Mouse (Mus musculus) gonadal fat pad, adult 2 months (tissue): ENCODE measurements around the gene Zcchc2. TPM values are rescaled to one million over a fixed set of nuclear protein-coding genes. Genes with fewer than 3 reads are reported as not detected.

ENCODE experiments used
- DNase-seq: peaks from one replicate; pipeline ENCODE4 v3.0.0-alpha.2; 2012; ENCODE audit warnings: low read depth
- polyA plus RNA-seq: library from polyadenylated mRNA; depleted of rRNA; stranded (reverse); fragments of >200 nt; gene quantifications from 2 replicates; pipeline ENCODE4 v1.2.3, GENCODE M21; 2012; rRNA removed

Gene Zcchc2
- polyA plus RNA-seq, 1 experiment, result 15.2 TPM

DNA sequence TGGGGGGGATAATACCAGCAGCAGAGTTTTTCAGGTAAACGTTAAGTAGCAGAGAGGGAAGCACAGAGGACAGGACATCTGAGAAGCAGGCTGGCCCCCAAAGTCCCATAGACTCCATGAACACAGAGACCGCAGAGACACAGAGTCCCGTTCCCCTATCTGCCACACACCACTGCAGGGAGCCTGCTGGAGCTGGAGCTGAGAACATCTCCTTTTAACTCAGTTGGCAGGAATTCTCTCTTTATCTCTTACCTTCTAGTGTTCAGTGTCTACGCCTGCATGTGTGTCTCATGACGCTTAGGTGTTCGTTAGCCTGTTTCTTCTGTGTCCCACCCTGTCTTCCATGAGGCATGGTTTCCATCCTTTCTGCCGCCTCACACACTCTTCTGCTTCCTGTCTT is 83.0 kb downstream of the Zcchc2 start:
- no peak for DNase-seq

- no peak for DNase-seq
Measured at GRCm38 (mm10) chr1:106074141-106074540, 83.9 kb downstream of the Zcchc2 start.

- no peak for DNase-seq
Measured at GRCm38 (mm10) chr1:106074656-106075055, 84.5 kb downstream of the Zcchc2 start.

DNA sequence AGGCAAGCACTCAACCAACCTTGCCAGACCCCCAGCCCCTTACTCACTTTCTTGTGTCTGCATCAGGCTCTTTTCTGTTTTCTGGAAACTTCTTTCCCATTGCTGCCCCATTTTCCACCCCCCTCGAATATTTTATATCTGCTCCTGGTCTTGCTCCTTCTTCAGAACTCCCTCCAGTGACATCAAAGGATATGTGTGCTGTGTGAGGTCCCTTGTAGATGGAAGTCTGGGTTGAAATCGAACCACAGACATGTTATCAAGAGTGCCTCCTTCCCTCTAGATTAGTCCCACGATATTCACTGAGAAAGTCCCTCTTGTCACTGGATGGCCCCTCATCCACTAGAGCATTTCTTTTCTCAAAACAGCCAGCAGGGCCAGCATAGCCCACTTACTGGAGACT is 86.4 kb downstream of the Zcchc2 start:
- DNase-seq, result no peak

DNA sequence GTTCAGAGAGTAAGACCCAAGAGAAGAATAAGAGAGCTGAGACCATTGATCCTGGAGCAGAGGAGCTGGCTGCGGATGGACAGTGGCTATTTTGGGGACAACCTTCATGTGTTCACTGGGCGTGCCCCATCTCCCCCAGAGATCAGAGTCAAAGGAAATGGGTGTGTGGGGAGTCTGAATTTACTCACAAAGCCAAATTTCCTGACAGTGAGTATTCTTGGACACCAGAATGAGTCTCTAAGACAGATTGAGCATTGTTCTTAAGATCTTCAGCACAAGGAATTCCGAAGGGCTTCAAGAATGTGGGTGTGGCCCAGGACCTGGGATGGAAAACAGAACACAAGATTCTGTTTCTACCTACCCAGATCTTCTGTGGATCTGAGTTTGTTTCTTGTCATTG is 87.0 kb downstream of the Zcchc2 start:
- DNase-seq, result no peak

Other genes with a start within 250 kb of the Zcchc2 start
- gene Tnfrsf11a, start 209.7 kb upstream of the Zcchc2 start, polyA plus RNA-seq, result 2.6 and 3.9 TPM in 2 replicates
- 8.0 and 9.0 TPM in 2 replicates for gene Phlpp1, start 181.3 kb downstream of the Zcchc2 start, polyA plus RNA-seq